In genomic region chr2:102828381-102828780, GRCm38 (mm10) we compare ENCODE assay signal across 14 mouse cellular contexts.
"Had no signal": no experiment of that assay in that cellular context is flagged by ENCODE, and none has a peak within 500 bp of the region (broad histone marks: within the 10 kb centered on the region; RNA-seq: fewer than 3 reads in every experiment).

No protein-coding gene starts in this region.

- DNase-seq: kidney, postnatal 36 days; liver; liver, embryonic 13.5 days; liver, postnatal 0 days; right cerebral cortex, postnatal 14 days; thymus, adult 2 months; thymus, postnatal 36 days had no signal

- H3K27me3 ChIP-seq: limb, embryonic 12.5 days; liver, embryonic 13.5 days; lung, embryonic 15.5 days; midbrain, embryonic 12.5 days; stomach, embryonic 15.5 days had no signal

- H3K36me3 ChIP-seq: limb, embryonic 12.5 days; midbrain, embryonic 12.5 days; stomach, embryonic 15.5 days had no signal

- H3K9ac ChIP-seq: limb, embryonic 12.5 days; liver, embryonic 13.5 days; liver, postnatal 0 days; lung, embryonic 15.5 days; midbrain, embryonic 12.5 days; stomach, embryonic 15.5 days had no signal

- H3K4me3 ChIP-seq: layer of hippocampus, adult 2 months; limb, embryonic 12.5 days; liver, embryonic 13.5 days; lung, embryonic 15.5 days; midbrain, embryonic 12.5 days; stomach, embryonic 15.5 days had no signal

- ATAC-seq: liver, postnatal 0 days; midbrain, embryonic 16.5 days had no signal

- H3K27ac ChIP-seq: kidney, postnatal 0 days; layer of hippocampus, adult 2 months; limb, embryonic 12.5 days; liver, embryonic 13.5 days; lung, embryonic 15.5 days; midbrain, embryonic 12.5 days; stomach, embryonic 15.5 days had no signal

- H3K9me3 ChIP-seq: limb, embryonic 12.5 days; liver, embryonic 13.5 days; lung, embryonic 15.5 days; midbrain, embryonic 12.5 days; stomach, embryonic 15.5 days had no signal

- H3K4me1 ChIP-seq: limb, embryonic 12.5 days; liver, embryonic 13.5 days; lung, embryonic 15.5 days; midbrain, embryonic 12.5 days; stomach, embryonic 15.5 days had no signal

- H3K4me2 ChIP-seq: limb, embryonic 12.5 days; liver, embryonic 13.5 days; lung, embryonic 15.5 days; midbrain, embryonic 12.5 days; stomach, embryonic 15.5 days had no signal
